Mouse (Mus musculus) layer of hippocampus, adult 2 months (tissue): ENCODE data around the gene Mrps24. TPM values are rescaled to one million over a fixed set of nuclear protein-coding genes. Genes with fewer than 3 reads are reported as not detected.
A peak's percentile ranks its signal among the peaks of the same experiment; 100 is the strongest.

Experiments used
- DNase-seq, 2 experiments: peaks; one replicate each; pipeline ENCODE4 v3.0.0; 2022; ENCODE audit warnings: low spot score in 2 of 2
- H3K27ac ChIP-seq: fragments of 200-600 bp; 2 replicates; pipeline ENCODE4 v1.8.1; 2022
- H3K4me3 ChIP-seq: fragments of 200-600 bp; 2 replicates; pipeline ENCODE4 v1.8.1; 2022; ENCODE audit warnings: mild to moderate bottlenecking
- CTCF ChIP-seq: fragments of 200-600 bp; conservative IDR thresholded peaks from 2 replicates; pipeline ENCODE4 v1.8.1; 2022; ENCODE audit warnings: antibody characterized with exemption, mild to moderate bottlenecking, moderate library complexity
- total RNA-seq, 2 experiments: library from RNA; stranded (reverse); gene quantifications; 2 replicates each; pipeline ENCODE4 v1.2.3; 2021

The Mrps24 gene
- total RNA-seq, 2 experiments from 2014 or later = 57.3 to 61.4 TPM

DNA sequence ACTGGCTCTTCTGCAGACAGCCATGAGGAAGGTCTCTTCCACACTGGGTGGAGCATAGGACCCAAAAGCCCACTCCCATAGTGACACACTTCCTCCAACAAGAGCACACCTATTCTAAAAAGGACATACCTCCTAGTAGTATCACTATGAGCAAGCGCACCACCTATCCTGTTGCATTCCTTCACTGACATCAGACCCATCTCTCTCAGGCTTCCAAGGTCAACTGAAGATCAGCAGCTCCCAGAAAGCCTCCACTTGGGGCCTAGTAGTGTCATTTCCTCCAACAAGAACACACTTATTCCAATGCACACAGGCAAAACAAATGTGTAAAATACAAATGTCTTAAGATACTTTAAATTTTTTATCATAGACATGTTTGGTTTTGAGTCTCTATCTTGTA, 13.7 kb downstream of the Mrps24 start:
- H3K27ac ChIP-seq = no peak overlapping the region
- H3K4me3 ChIP-seq = no peak overlapping the region
- DNase-seq = no peak
- no peak for TF ChIP-seq CTCF

DNA sequence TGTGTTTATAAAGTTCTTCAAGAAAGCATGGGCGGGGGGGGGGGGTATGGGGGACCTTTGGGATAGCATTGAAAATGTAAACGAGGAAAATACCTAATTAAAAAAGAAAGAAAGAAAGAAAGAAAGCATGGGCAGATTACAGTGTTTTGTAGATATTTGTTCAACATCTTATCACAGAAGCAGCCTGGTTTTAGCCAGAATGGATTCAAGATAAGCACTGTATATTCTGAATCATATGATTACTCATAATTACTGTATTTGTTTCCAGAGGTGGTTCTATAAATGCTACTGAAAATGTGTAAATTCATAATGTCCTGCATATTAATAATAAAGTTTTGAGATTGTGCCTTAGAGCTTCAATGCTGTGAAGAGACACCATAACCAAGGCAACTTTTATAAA, 14.2 kb downstream of the Mrps24 start:
- DNase-seq = no peak
- no peak for TF ChIP-seq CTCF
- no peak overlapping the region for H3K27ac ChIP-seq
- no peak overlapping the region for H3K4me3 ChIP-seq

DNA sequence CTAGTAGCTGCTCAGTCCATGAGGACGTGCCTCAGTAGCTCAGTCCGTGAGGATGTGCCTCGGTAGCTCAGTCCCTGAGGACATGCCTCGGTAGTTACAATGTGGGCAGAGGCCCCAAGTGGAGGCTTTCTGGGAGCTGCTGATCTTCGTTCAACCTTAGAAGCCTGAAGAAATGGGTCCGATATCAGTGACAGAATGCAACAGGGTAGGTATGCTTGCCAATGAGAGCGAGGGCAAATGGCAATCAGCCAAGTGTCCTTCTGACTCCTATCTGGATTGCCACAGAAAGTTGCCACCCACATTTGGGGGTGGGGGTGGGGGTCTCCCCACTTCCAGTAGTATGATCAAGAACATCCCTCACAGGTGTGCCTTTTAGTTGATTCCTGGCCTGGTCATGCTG, 14.7 kb downstream of the Mrps24 start:
- Histone ChIP-seq H3K27ac (no peak overlapping the region), H3K4me3 (no peak overlapping the region)
- no peak for TF ChIP-seq CTCF
- no peak for DNase-seq

DNA sequence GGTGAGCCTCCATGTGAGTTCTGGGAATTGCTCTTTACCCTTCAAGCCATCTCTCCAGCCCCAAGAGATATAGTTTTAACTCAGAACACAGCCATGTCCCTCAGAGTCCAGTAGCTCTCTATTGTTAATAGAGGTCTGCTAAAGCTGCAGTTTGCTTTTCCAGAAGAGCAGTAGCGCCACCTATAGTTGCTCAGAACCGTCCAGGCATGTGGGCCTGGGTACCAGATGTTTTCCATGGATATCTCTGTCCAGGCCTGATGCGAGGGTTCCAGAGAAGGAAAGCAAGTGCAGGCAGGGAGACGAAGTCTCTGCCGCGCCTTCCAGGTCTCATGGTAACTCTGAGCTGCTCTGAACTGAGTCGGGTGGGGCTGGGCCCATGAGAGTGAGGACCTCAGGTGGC, 23.7 kb downstream of the Mrps24 start:
- Histone ChIP-seq H3K27ac (no peak overlapping the region), H3K4me3 (no peak overlapping the region)
- peak; percentile 84 for TF ChIP-seq CTCF
- peak; percentile 32 to 48 for DNase-seq

DNA sequence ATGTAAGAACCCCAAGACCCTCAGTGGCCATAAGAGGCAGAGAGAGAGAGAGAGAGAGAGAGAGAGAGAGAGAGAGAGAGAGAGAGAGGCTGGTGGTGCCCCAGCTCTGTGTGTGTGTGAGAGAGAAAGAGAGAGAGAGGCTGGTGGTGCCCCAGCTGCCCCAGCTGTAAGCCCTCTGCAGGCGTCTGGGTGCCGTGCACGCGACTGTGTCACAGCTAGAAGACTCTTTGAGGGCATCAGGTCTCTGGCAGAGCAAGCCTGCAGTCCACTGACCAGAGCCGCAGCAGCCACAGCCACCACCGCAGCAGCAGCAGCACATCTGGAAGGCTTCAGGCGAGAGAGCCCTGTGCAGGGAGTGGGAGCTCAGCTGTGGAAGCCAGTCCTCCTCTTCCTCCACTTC, 31.2 kb downstream of the Mrps24 start:
- no peak overlapping the region for H3K27ac ChIP-seq
- DNase-seq = no peak
- no peak for TF ChIP-seq CTCF
- H3K4me3 ChIP-seq = no peak overlapping the region

DNA sequence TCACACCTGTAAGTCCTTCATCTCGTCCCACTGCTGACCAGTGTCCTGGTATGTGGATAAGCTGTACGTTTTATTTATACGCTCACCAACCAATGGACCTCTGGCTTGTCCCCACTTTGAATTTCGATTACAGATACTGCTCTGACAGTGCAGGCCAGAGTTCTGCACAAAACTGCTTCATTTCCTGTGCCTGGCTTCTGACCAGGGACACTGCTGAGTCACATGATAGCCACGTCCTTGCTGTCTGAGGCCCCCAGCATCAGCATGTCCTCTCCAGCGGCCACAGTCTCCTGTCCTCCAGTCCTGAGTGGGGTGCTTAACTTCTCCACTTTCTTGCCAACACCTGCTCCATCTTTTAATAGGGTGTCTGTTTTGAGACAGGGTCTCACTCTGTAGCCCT, 32.9 kb downstream of the Mrps24 start:
- no peak for TF ChIP-seq CTCF
- Histone ChIP-seq H3K27ac (no peak overlapping the region), H3K4me3 (no peak overlapping the region)
- DNase-seq = no peak

Other genes starting within 250 kb of the Mrps24 start
- gene Xbp1, start 195.0 kb downstream of the Mrps24 start, total RNA-seq = 10 to 100 TPM; 87.6 to 94.5 TPM
- 10 to 100 TPM; 11.8 to 13.9 TPM for gene Ccdc117, start 173.5 kb downstream of the Mrps24 start, total RNA-seq
- gene Ankrd36, start 146.0 kb downstream of the Mrps24 start, total RNA-seq = not detected
- gene Urgcp, start 46.7 kb upstream of the Mrps24 start, total RNA-seq = 10 to 100 TPM; 65.3 to 67.2 TPM
- gene Dbnl, start 72.8 kb upstream of the Mrps24 start, total RNA-seq = 10 to 100 TPM; 74.6 to 80.0 TPM
- 10 to 100 TPM; 14.7 to 16.2 TPM for gene Pgam2, start 88.1 kb upstream of the Mrps24 start, total RNA-seq
- gene Polm, start 122.3 kb upstream of the Mrps24 start, total RNA-seq = 10 to 100 TPM; 14.1 to 15.5 TPM
- 1 to 10 TPM; 6.2 to 9.1 TPM for gene Aebp1, start 146.3 kb upstream of the Mrps24 start, total RNA-seq
- 10 to 100 TPM; 19.8 to 23.2 TPM for gene Pold2, start 162.6 kb upstream of the Mrps24 start, total RNA-seq
- not detected for gene Myl7, start 183.1 kb upstream of the Mrps24 start, total RNA-seq
- gene Gck, start 234.4 kb upstream of the Mrps24 start, total RNA-seq = 1 to 10 TPM; 2.4 to 3.3 TPM
- 10 to 100 TPM; 63.4 to 71.4 TPM for gene Ykt6, start 240.0 kb upstream of the Mrps24 start, total RNA-seq